Mouse (Mus musculus) forebrain, postnatal 0 days (tissue): ENCODE measurements around the gene Pkdrej. TPM values are rescaled to one million over a fixed set of nuclear protein-coding genes. Genes with fewer than 3 reads are reported as not detected.
"Not testable (repeated sequence)": the region's sequence is repeated elsewhere in the genome, so short reads cannot be mapped to it uniquely, and the experiment has no call there.

ENCODE experiments used
- ATAC-seq: fragments of 200-750 bp; cut with Nextera tagmentation; 2 replicates; pipeline ENCODE4 v1.8.0; 2017; ENCODE audit warnings: mild to moderate bottlenecking, moderate library complexity
- DNase-seq: peaks from one replicate; pipeline ENCODE4 v3.0.0-alpha.2; 2015
- H3K27ac ChIP-seq: fragments of 300-500 bp; sonication (generic); 2 replicates; pipeline ENCODE4 v1.5.1; 2014; ENCODE audit warnings: low read depth, mild to moderate bottlenecking, antibody characterized with exemption, low read length, moderate library complexity, mixed read lengths
- H3K27me3 ChIP-seq: fragments of 300-500 bp; sonication (generic); 2 replicates; pipeline ENCODE4 v1.6.1; 2014; ENCODE audit warnings: mild to moderate bottlenecking, low read length, mixed read lengths; ENCODE audit not compliant: insufficient read depth
- H3K36me3 ChIP-seq: fragments of 300-500 bp; sonication (generic); 2 replicates; pipeline ENCODE4 v1.6.1; 2014; ENCODE audit warnings: mild to moderate bottlenecking, moderate library complexity; ENCODE audit not compliant: insufficient read depth
- H3K4me1 ChIP-seq: fragments of 300-500 bp; sonication (generic); 2 replicates; pipeline ENCODE4 v1.6.1; 2014; ENCODE audit warnings: antibody characterized with exemption; ENCODE audit not compliant: insufficient read depth
- H3K4me2 ChIP-seq: fragments of 300-500 bp; sonication (generic); 2 replicates; pipeline ENCODE4 v1.6.1; 2014; ENCODE audit warnings: low read depth, mild to moderate bottlenecking, moderate library complexity
- H3K4me3 ChIP-seq: fragments of 300-500 bp; sonication (generic); 2 replicates; pipeline ENCODE4 v1.5.1; 2014; ENCODE audit warnings: low read depth, low read length, mixed read lengths
- H3K9ac ChIP-seq: fragments of 300-500 bp; sonication (generic); 2 replicates; pipeline ENCODE4 v1.6.1; 2014; ENCODE audit warnings: mild to moderate bottlenecking
- H3K9me3 ChIP-seq: fragments of 300-500 bp; sonication (generic); 2 replicates; pipeline ENCODE4 v1.6.1; 2016; ENCODE audit warnings: low read length
- CTCF ChIP-seq: sonication (generic); IDR thresholded peaks from 2 replicates; pipeline ENCODE4 v1.5.1; 2016; ENCODE audit warnings: antibody characterized with exemption, control low read depth, low read depth
- WGBS: fragments of 180-500 bp; shearing (Covaris S2); extraction: QIAGEN DNeasy Blood & Tissue Kit; methylation state at CpG from one replicate; pipeline ENCODE4 v1.1.7; 2014; 5-methylcytosine and 5-hydroxymethylcytosine counted together
- polyA plus RNA-seq: library from polyadenylated mRNA; unstranded; fragments of >200 nt; fragmentation: Nextera tagmentation; extraction: Ambion mirVana; gene quantifications from 2 replicates; pipeline ENCODE4 v1.2.1, GENCODE M21; 2015
- total RNA-seq: library from RNA; depleted of rRNA; stranded (reverse); fragments of >200 nt; gene quantifications from 2 replicates; pipeline ENCODE4 v1.2.3, GENCODE M21; 2014; rRNA removed

The Pkdrej gene
- 0.14 and 0.23 TPM in 2 replicates for total RNA-seq
- polyA plus RNA-seq = 0.05 and 0.12 TPM in 2 replicates

DNA sequence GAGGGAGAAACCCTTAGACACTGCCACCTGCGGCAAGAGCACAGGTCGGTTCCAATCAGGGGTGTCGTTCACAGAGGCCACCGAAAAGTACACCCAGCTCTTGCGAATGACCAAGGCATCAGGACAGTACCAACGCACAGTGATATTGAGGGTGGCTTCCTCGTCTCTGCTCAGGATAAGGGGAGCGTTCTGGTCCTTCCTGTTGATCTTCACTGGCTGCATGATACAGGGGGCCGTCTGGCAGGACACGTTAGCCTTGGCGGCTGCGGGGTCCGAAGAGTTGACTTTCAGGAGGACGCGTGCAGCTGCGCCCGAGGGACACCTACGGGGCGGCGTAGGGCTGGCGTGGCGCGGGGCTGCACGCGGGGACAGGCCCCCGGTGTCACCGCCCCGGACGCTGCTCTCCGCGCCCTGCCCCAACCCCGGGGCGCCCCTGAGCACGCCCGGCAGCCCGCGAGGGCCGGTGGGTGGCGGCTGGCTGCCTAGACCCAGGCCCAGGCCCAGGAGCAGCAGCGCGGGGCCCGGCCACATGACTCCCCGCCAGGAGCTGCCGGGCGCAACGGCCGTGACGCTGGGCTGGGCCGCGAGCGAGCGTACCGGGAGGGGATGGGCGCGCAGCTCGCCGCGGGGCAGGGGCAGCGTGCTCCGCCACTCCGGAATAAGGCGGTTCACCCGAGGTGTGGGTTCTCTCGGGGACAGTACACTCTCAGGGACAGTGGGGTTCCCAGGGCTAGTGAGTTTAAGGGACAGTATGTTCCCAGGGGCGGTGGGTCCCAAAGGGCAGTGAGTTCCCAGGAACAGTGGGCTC lies at the start of gene Pkdrej:
Gene Pkdrej, minus strand, starts transcription at position 532 of the 808 bp plus-strand sequence.
- no peaks in the 10 kb centered on the region for H3K36me3 ChIP-seq
- no peaks in the 10 kb centered on the region for H3K4me1 ChIP-seq
- 6% methylated on average over 65 of the region's 65 CpGs for WGBS
- H3K4me2 ChIP-seq = peak within 1 kb of the TSS; percentile 83
- DNase-seq = peak; percentile 36
- H3K9me3 ChIP-seq = 0 out of 2 replicates have a peak, but pooled peaks cover 5% of the 10 kb centered on the region
- H3K9ac ChIP-seq = peak within 1 kb of the TSS; percentile 57
- peak within 1 kb of the TSS; percentile 43 for H3K4me3 ChIP-seq
- H3K27ac ChIP-seq = no peak within 1 kb of the TSS
- TF ChIP-seq CTCF = no peak
- peak; percentile 90 for ATAC-seq
- peaks cover 6% of the 10 kb centered on the region; the same call in 1 of the 2 replicates for H3K27me3 ChIP-seq

DNA sequence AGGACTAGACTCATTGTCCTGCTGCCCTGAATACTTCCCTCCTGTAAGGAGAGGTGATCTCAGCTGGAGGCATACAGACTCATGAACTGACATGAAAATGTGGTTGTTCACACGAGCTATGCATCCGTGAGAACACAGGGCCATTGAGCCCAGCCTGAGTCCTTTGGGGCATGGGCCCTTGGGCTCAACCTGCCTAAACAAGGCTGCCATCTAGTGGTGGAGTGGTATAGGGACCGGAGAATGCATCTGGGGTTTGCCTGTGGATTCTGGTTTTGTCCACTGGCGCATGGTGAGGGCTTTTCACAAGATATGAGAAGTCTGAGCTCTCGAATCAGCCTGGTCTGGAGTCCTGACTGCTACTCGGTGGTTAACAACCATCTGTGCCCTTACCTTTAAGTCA lies 46.2 kb upstream of the Pkdrej start:
- Histone ChIP-seq H3K4me3 (no peak overlapping the region), H3K36me3 (no peaks in the 10 kb centered on the region), H3K4me2 (no peak overlapping the region), H3K9ac (no peak overlapping the region), H3K27ac (no peak overlapping the region), H3K9me3 (no peaks in the 10 kb centered on the region), H3K27me3 (no peaks in the 10 kb centered on the region), H3K4me1 (no peaks in the 10 kb centered on the region)
- peak; percentile 75 for DNase-seq
- TF ChIP-seq CTCF = peak; percentile 91
- peak; percentile 71 for ATAC-seq
- WGBS = 44% methylated on average over 6 of the region's 6 CpGs

DNA sequence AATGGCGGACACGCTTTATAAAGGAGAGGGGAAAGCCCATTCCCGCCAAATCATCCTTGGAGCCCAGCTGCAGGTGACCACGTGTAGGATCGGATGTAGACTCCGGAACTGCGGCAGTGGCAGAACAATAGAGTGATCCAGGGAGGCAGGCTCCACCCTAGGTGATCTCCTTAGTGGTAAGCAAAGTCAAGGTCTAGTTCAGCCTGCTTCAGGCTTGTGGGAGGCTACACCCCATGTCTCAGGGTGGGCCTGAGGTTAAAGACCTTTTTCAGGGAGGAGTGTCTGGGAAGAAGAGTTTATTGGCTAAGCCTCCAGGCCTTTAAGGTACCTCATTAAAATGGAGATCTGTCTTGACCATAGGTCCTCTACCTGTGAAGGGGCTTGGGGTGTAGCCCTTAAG lies 44.4 kb upstream of the Pkdrej start:
- not testable (repeated sequence) for ATAC-seq, H3K27me3 ChIP-seq, H3K4me1 ChIP-seq, H3K9me3 ChIP-seq, H3K4me3 ChIP-seq, H3K27ac ChIP-seq, H3K36me3 ChIP-seq, H3K9ac ChIP-seq, H3K4me2 ChIP-seq, DNase-seq
- WGBS = 89% methylated on average over 7 of the region's 7 CpGs

DNA sequence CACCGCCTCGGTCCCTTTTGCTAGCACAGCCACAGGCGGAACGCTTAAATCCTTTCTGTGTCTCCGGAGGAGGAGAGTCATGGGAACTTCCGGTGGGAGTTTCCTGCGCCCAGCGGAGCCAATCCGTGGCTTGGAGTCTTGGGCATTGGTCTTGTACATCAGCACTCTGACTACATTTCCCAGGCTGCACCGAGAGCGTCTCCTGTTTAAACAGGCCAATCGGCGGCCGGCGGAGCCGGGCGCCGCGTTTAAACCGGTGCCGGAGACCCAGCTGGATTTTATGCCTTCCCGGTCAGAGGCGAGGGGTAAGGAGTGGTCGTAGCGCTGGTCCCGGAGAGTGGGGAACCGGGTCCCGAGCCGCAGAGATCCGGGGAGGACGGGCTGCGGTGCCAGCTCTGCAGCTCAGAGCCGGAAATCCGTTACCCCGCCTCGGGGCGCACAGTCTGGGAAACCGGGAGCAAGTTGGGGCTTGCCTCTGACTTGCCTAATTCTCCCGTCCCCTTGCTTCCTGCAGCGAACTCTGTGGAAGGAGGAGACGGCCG lies 38.0 kb upstream of the Pkdrej start, which contains the start of gene Gtse1:
Gene Gtse1, plus strand, starts transcription at position 256 of the 542 bp plus-strand sequence.
- Histone ChIP-seq H3K9me3 (no peaks in the 10 kb centered on the region), H3K4me1 (0 out of 2 replicates have a peak, but pooled peaks cover 4% of the 10 kb centered on the region), H3K27me3 (no peaks in the 10 kb centered on the region), H3K36me3 (no peaks in the 10 kb centered on the region), H3K27ac (peak within 1 kb of the TSS; percentile 81), H3K4me3 (peak within 1 kb of the TSS; percentile 59), H3K4me2 (peak within 1 kb of the TSS; percentile 92), H3K9ac (peak within 1 kb of the TSS; percentile 78)
- WGBS = 1% methylated on average over 42 of the region's 42 CpGs
- DNase-seq (peak; percentile 97), ATAC-seq (peak; percentile 100)
- no peak for TF ChIP-seq CTCF

DNA sequence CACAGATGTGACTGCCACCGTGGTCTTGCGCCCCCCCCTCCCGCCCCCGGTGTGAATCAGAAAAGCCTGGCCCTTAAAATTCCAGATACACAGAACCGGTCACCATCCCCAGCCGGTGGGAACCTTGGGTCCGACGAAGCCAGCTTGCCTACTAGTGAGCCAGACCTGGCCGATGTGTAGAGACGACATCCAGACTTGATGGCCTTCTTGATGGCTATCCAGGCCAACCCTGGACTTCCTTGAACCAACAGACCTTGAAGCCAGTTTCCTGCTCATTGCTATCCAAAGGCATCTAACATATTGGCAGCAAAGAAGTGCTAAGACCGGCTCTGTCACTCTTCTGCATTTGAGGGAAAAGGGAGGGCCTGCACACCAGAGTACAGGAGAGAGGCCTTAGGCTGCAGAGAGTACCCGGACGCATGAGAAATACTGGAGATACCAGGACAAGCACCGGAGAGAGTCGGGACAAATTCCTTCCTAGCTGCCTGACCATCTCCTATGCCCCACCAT lies 37.5 kb upstream of the Pkdrej start:
- no peak for DNase-seq
- H3K27me3 ChIP-seq = no peaks in the 10 kb centered on the region
- 8% methylated on average over 15 of the region's 15 CpGs for WGBS
- peak overlapping the region; percentile 78 for H3K9ac ChIP-seq
- peak overlapping the region; percentile 59 for H3K4me3 ChIP-seq
- peak; percentile 58; the same call in 1 of the 2 replicates for ATAC-seq
- H3K4me1 ChIP-seq = 0 out of 2 replicates have a peak, but pooled peaks cover 4% of the 10 kb centered on the region
- TF ChIP-seq CTCF = no peak
- H3K9me3 ChIP-seq = no peaks in the 10 kb centered on the region
- H3K36me3 ChIP-seq = no peaks in the 10 kb centered on the region
- peak overlapping the region; percentile 92 for H3K4me2 ChIP-seq
- peak overlapping the region; percentile 81 for H3K27ac ChIP-seq

DNA sequence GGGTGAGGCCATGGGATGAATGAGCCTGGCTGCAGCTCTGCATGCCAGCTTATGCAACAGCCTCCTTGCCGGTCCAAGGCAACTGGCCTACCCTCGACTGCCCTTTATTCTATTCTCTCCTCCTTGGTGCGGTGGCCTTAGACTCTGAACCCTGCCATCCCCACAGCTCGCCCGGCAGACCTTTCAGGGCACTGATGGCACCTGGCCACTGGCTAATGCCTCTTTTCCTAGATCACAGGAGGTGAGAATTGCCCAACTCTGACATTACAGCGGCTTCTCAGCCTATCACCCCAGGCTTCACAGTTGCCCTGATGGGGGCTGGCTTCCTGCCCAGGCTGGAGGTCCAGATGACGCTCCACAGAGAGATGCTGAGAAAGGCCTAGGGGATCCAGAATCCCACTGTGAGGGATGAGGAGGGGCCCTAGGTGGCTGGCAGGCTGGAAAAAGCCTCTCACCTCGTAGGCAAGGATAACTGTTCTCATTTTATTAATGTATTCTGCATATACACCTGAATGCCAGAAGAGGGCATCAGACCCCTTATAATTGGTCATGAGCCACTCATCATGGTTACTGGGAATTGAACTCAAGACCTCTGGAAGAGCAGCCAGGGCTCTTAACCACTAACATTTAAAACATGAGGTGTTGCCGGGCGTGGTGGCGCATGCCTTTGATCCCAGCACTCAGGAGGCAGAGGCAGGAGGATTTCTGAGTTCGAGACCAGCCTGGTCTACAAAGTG lies 30.3 kb upstream of the Pkdrej start:
- H3K9me3 ChIP-seq = no peaks in the 10 kb centered on the region
- H3K4me1 ChIP-seq = no peaks in the 10 kb centered on the region
- no peaks in the 10 kb centered on the region for H3K36me3 ChIP-seq
- H3K27ac ChIP-seq = no peak overlapping the region
- H3K27me3 ChIP-seq = no peaks in the 10 kb centered on the region
- 77% methylated on average over 12 of the region's 12 CpGs for WGBS
- TF ChIP-seq CTCF = peak; percentile 24; the same call in 1 of the 2 replicates
- H3K9ac ChIP-seq = no peak overlapping the region
- H3K4me2 ChIP-seq = no peak overlapping the region
- no peak overlapping the region for H3K4me3 ChIP-seq
- DNase-seq = no peak
- no peak for ATAC-seq
